ENCODE assay signal across 22 mouse cellular contexts in the genomic region with DNA sequence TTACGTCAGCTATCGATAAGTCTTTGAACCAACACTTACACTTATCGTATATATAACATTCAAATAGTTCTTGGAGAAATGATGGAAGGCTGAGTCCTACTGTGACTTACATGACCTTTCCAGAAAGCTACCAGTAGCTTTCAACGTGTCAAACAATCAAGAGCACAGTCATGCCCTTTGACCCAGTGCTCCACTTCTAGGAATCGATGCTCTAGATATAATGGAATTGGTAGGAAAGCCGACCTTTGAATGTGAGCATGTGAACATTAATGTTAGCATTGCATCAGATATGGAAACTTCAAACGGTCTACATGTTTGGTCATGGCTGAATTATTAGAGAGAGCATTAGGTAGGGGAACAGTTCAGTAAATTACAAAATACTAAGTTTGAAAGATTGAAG. TPM values are rescaled to one million over a fixed set of nuclear protein-coding genes. Genes with fewer than 3 reads are reported as not detected.
DNase-seq lines count a peak whose midpoint lies in the region; ATAC-seq and TF ChIP-seq lines count a peak whose summit lies in the region.
"Had no signal": no experiment of that assay in that cellular context is flagged by ENCODE, and none has a peak within 500 bp of the region (broad histone marks: within the 10 kb centered on the region; RNA-seq: fewer than 3 reads in every experiment).

No protein-coding gene starts in this region.

- no peaks in the 10 kb centered on the region for H3K9me3 ChIP-seq in intestine, postnatal 0 days (ENCODE audit: control insufficient read depth)
- no peaks in the 10 kb centered on the region for H3K9me3 ChIP-seq in intestine, embryonic 16.5 days (ENCODE audit: control insufficient read depth, low read length)
- no peaks in the 10 kb centered on the region for H3K9me3 ChIP-seq in liver, postnatal 0 days (ENCODE audit: low read length)
- H3K9me3 ChIP-seq in liver, embryonic 12.5 days (replicated peaks), result no peaks in the 10 kb centered on the region
- H3K9me3 ChIP-seq in stomach, postnatal 0 days (ENCODE audit: control insufficient read depth, low read length), result no peaks in the 10 kb centered on the region
- H3K9me3 ChIP-seq: embryonic facial prominence, embryonic 15.5 days; forebrain, embryonic 10.5 days; heart, embryonic 12.5 days; hindbrain, embryonic 12.5 days had no signal

- no peak overlapping the region for H3K4me3 ChIP-seq in intestine, postnatal 0 days (ENCODE audit: low read depth, low read length)
- no peak overlapping the region for H3K4me3 ChIP-seq in intestine, embryonic 16.5 days (ENCODE audit: low read length)
- no peak overlapping the region for H3K4me3 ChIP-seq in liver, postnatal 0 days (ENCODE audit: low read depth, low read length)
- no peak overlapping the region for H3K4me3 ChIP-seq in liver, embryonic 12.5 days
- H3K4me3 ChIP-seq in stomach, postnatal 0 days (ENCODE audit: low read depth, low read length), result no peak overlapping the region
- H3K4me3 ChIP-seq: embryonic facial prominence, embryonic 15.5 days; erythroblast, embryonic 14.5 days; forebrain, embryonic 10.5 days; heart, embryonic 12.5 days; hindbrain, embryonic 12.5 days had no signal

- H3K27ac ChIP-seq in intestine, postnatal 0 days (ENCODE audit: low read depth, low read length), result no peak overlapping the region
- H3K27ac ChIP-seq in intestine, embryonic 16.5 days (ENCODE audit: low read length), result no peak overlapping the region
- peak overlapping the region; percentile 77 for H3K27ac ChIP-seq in liver, postnatal 0 days (ENCODE audit: low read depth)
- no peak overlapping the region for H3K27ac ChIP-seq in liver, embryonic 12.5 days
- no peak overlapping the region for H3K27ac ChIP-seq in stomach, postnatal 0 days (replicated peaks)
- H3K27ac ChIP-seq: embryonic facial prominence, embryonic 15.5 days; forebrain, embryonic 10.5 days; hindbrain, embryonic 12.5 days had no signal

- H3K36me3 ChIP-seq in intestine, postnatal 0 days (ENCODE audit: control insufficient read depth, insufficient read depth), result no peaks in the 10 kb centered on the region
- no peaks in the 10 kb centered on the region for H3K36me3 ChIP-seq in intestine, embryonic 16.5 days (ENCODE audit: control insufficient read depth, insufficient read depth, low read length)
- H3K36me3 ChIP-seq in liver, postnatal 0 days (replicated peaks; ENCODE audit: insufficient read depth, low read length), result no peaks in the 10 kb centered on the region
- no peaks in the 10 kb centered on the region for H3K36me3 ChIP-seq in liver, embryonic 12.5 days
- no peaks in the 10 kb centered on the region for H3K36me3 ChIP-seq in stomach, postnatal 0 days (ENCODE audit: control insufficient read depth, insufficient read depth, low read length)
- H3K36me3 ChIP-seq: embryonic facial prominence, embryonic 15.5 days; forebrain, embryonic 10.5 days; heart, embryonic 12.5 days; hindbrain, embryonic 12.5 days had no signal

- WGBS in intestine, postnatal 0 days, result 68% methylated on average over 7 of the region's 7 CpGs
- 78% methylated on average over 7 of the region's 7 CpGs for WGBS in intestine, embryonic 16.5 days
- 65% methylated on average over 7 of the region's 7 CpGs for WGBS in liver, postnatal 0 days (ENCODE audit: insufficient replicate concordance)
- WGBS in liver, embryonic 12.5 days (ENCODE audit: insufficient replicate concordance), result 72% methylated on average over 7 of the region's 7 CpGs
- 70% methylated on average over 7 of the region's 7 CpGs for WGBS in stomach, postnatal 0 days

- peaks cover 12% of the 10 kb centered on the region for H3K4me1 ChIP-seq in intestine, postnatal 0 days (replicated peaks; ENCODE audit: control insufficient read depth, insufficient read depth, low read length)
- H3K4me1 ChIP-seq in intestine, embryonic 16.5 days (ENCODE audit: control insufficient read depth, insufficient read depth, low read length), result peaks cover 12% of the 10 kb centered on the region; the same call in 1 of the 2 replicates
- peaks cover 15% of the 10 kb centered on the region for H3K4me1 ChIP-seq in liver, postnatal 0 days (ENCODE audit: insufficient read depth)
- 0 out of 2 replicates have a peak, but pooled peaks cover 6% of the 10 kb centered on the region for H3K4me1 ChIP-seq in liver, embryonic 12.5 days
- H3K4me1 ChIP-seq in stomach, postnatal 0 days (replicated peaks; ENCODE audit: control insufficient read depth, insufficient read depth), result 0 out of 2 replicates have a peak, but pooled peaks cover 3% of the 10 kb centered on the region
- H3K4me1 ChIP-seq: hindbrain, embryonic 12.5 days had no signal

- peak; percentile 15; the same call in 1 of the 2 replicates for ATAC-seq in intestine, postnatal 0 days
- ATAC-seq in intestine, embryonic 16.5 days, result no peak
- ATAC-seq in liver, postnatal 0 days, result peak; percentile 72
- no peak for ATAC-seq in liver, embryonic 12.5 days
- ATAC-seq in stomach, postnatal 0 days (ENCODE audit: low FRiP score, low TSS enrichment), result no peak
- ATAC-seq: forebrain, embryonic 14.5 days; hindbrain, embryonic 16.5 days had no signal

- DNase-seq in liver, postnatal 0 days, result no peak
- peak; percentile 11 for DNase-seq in stomach, postnatal 0 days (ENCODE audit: low spot score)
- DNase-seq in spleen, postnatal 10 days (ENCODE audit: low spot score in 2 of 2), result no peak
- DNase-seq: adrenal gland, adult 8-10 months; adrenal gland, postnatal 36 days; cerebellum, adult 2 months; cerebellum, postnatal 14 days; embryo, embryonic 11 days; gastrocnemius, postnatal 10 days; heart, postnatal 4 days had no signal

- TF ChIP-seq CTCF in intestine, postnatal 0 days (IDR thresholded peaks at IDR 0.05; ENCODE audit: low read depth), result no peak
- TF ChIP-seq CTCF in liver, postnatal 0 days (IDR thresholded peaks at IDR 0.05; ENCODE audit: low read depth), result no peak
- TF ChIP-seq CTCF in stomach, postnatal 0 days (IDR thresholded peaks at IDR 0.05; ENCODE audit: low read depth), result no peak

- H3K4me2 ChIP-seq in intestine, postnatal 0 days (replicated peaks; ENCODE audit: low read depth), result no peak overlapping the region
- H3K4me2 ChIP-seq in intestine, embryonic 16.5 days (ENCODE audit: low read depth, low read length), result no peak overlapping the region
- H3K4me2 ChIP-seq in liver, postnatal 0 days (ENCODE audit: low read depth, low read length), result no peak overlapping the region
- no peak overlapping the region for H3K4me2 ChIP-seq in liver, embryonic 12.5 days
- H3K4me2 ChIP-seq in stomach, postnatal 0 days (replicated peaks; ENCODE audit: low read depth), result no peak overlapping the region
- H3K4me2 ChIP-seq: embryonic facial prominence, embryonic 15.5 days; heart, embryonic 12.5 days; hindbrain, embryonic 12.5 days had no signal

- peak; percentile 49; the same call in 1 of the 2 replicates for TF ChIP-seq EP300 in liver, postnatal 0 days (IDR thresholded peaks at IDR 0.05; ENCODE audit: low read depth)
- TF ChIP-seq EP300 in stomach, postnatal 0 days (optimal IDR thresholded peaks at IDR 0.05), result no peak

- H3K9ac ChIP-seq in intestine, postnatal 0 days (ENCODE audit: low read depth, low read length), result no peak overlapping the region
- H3K9ac ChIP-seq in intestine, embryonic 16.5 days (ENCODE audit: low read depth, low read length), result no peak overlapping the region
- H3K9ac ChIP-seq in liver, postnatal 0 days (replicated peaks), result no peak overlapping the region
- H3K9ac ChIP-seq in liver, embryonic 12.5 days, result no peak overlapping the region
- H3K9ac ChIP-seq in stomach, postnatal 0 days (ENCODE audit: low read length), result no peak overlapping the region
- H3K9ac ChIP-seq: embryonic facial prominence, embryonic 15.5 days; heart, embryonic 12.5 days; hindbrain, embryonic 12.5 days had no signal

- no peaks in the 10 kb centered on the region for H3K27me3 ChIP-seq in intestine, postnatal 0 days (replicated peaks; ENCODE audit: control insufficient read depth, insufficient read depth, low read length)
- H3K27me3 ChIP-seq in intestine, embryonic 16.5 days (replicated peaks; ENCODE audit: control insufficient read depth, insufficient read depth, low read length), result no peaks in the 10 kb centered on the region
- no peaks in the 10 kb centered on the region for H3K27me3 ChIP-seq in liver, postnatal 0 days (ENCODE audit: insufficient read depth, low read length)
- H3K27me3 ChIP-seq in liver, embryonic 12.5 days (replicated peaks), result peaks cover 21% of the 10 kb centered on the region
- H3K27me3 ChIP-seq in stomach, postnatal 0 days (ENCODE audit: control insufficient read depth, insufficient read depth, low read length), result no peaks in the 10 kb centered on the region
- H3K27me3 ChIP-seq: embryonic facial prominence, embryonic 15.5 days; heart, embryonic 12.5 days had no signal

RNA-seq across cellular contexts. Expression of a gene that starts 7.7 kb away (rescaled TPM):
- polyA plus RNA-seq in intestine, postnatal 0 days (2015; fragmentation: Nextera tagmentation; extraction: Ambion mirVana), result 2.1 and 2.6 TPM in 2 replicates
- 1.2 TPM in 2 replicates for polyA plus RNA-seq in intestine, embryonic 16.5 days (2015; fragmentation: Nextera tagmentation; extraction: Ambion mirVana)
- polyA plus RNA-seq in liver, postnatal 0 days (2015; fragmentation: Nextera tagmentation; extraction: Ambion mirVana), result 0.46 and 0.69 TPM in 2 replicates
- 0.12 and 0.19 TPM in 2 replicates for polyA plus RNA-seq in liver, embryonic 12.5 days (2016; fragmentation: Nextera tagmentation; extraction: Ambion mirVana)
- 0.23 and 0.30 TPM in 2 replicates for polyA plus RNA-seq in stomach, postnatal 0 days (2015; fragmentation: Nextera tagmentation; extraction: Ambion mirVana)

RNA-seq across cellular contexts. Expression of a gene that starts 8.1 kb away (rescaled TPM):
- polyA plus RNA-seq in intestine, postnatal 0 days (2015; fragmentation: Nextera tagmentation; extraction: Ambion mirVana), result not detected in 2 replicates
- not detected in 2 replicates for polyA plus RNA-seq in intestine, embryonic 16.5 days (2015; fragmentation: Nextera tagmentation; extraction: Ambion mirVana)
- not detected in 2 replicates for polyA plus RNA-seq in liver, postnatal 0 days (2015; fragmentation: Nextera tagmentation; extraction: Ambion mirVana)
- not detected in 2 replicates for polyA plus RNA-seq in liver, embryonic 12.5 days (2016; fragmentation: Nextera tagmentation; extraction: Ambion mirVana)
- not detected in 2 replicates for polyA plus RNA-seq in stomach, postnatal 0 days (2015; fragmentation: Nextera tagmentation; extraction: Ambion mirVana)
- polyA plus RNA-seq: cerebellum, adult 2 months; embryonic facial prominence, embryonic 11.5 days; embryonic facial prominence, embryonic 15.5 days; erythroblast, embryonic 14.5 days; forebrain, embryonic 10.5 days; forebrain, embryonic 14.5 days; heart, embryonic 12.5 days; heart, embryonic 16.5 days; hindbrain, embryonic 12.5 days; hindbrain, embryonic 16.5 days had no signal

Comparison
In these comparisons a context has a peak if more than half of its experiments do, and no peak if none do; other contexts are left out.
1. ATAC-seq: peak in intestine, postnatal 0 days (single experiment) and liver, postnatal 0 days (single experiment); none in intestine, embryonic 16.5 days (single experiment), liver, embryonic 12.5 days (single experiment) and stomach, postnatal 0 days (single experiment).